Mouse (Mus musculus) adrenal gland, postnatal 25 days (tissue): Measurements from ENCODE around the gene Myo1b. TPM values are rescaled to one million over a fixed set of nuclear protein-coding genes. Genes with fewer than 3 reads are reported as not detected.
A peak's percentile ranks its signal among the peaks of the same experiment; 100 is the strongest.

Experiments used
- DNase-seq: peaks from one replicate; pipeline ENCODE4 v3.0.0; 2021; ENCODE audit warnings: mixed read lengths
- total RNA-seq: library from RNA; stranded (reverse); gene quantifications from 2 replicates; pipeline ENCODE4 v1.2.3, GENCODE M21; 2021

Myo1b gene
- total RNA-seq, 1 experiment from 2014 or later = 69.3 TPM

DNA sequence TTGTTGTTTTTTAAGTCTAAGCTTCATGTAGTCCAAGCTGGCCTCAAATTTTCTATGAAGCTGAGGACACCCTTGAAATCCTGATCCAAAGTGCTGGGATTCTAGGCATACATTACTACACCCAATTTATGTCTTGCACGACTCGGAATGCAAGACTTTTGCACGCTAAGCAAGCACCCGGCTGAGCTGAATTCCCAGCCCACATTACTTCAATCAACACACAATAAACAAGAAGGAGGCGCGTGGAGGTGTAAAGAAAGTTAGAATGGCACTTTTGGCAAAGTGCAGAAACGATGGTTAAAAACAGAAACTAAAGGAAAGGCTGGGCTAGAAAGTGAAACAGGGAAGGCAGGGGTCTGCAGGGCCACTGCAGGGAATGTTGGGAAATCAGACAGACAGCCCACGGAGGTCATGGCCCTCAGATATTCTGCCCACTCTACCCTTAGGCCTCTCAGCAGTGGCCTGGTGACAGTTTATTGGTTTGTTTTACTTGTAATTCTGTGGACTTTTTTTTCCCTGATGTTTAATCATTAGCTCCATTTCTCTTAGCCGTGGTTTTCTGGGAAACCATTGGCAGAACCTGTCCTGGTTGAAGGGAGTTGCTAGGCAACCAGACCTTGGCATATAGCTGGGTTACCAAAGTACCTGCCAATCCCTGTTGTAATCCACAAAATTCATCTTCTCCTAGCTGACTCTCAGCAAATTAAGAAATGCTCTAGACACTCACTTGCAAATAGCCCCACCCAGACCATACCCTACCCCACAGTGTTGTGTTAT, 195.8 kb downstream of the Myo1b start:
- peak; percentile 35 for DNase-seq

DNA sequence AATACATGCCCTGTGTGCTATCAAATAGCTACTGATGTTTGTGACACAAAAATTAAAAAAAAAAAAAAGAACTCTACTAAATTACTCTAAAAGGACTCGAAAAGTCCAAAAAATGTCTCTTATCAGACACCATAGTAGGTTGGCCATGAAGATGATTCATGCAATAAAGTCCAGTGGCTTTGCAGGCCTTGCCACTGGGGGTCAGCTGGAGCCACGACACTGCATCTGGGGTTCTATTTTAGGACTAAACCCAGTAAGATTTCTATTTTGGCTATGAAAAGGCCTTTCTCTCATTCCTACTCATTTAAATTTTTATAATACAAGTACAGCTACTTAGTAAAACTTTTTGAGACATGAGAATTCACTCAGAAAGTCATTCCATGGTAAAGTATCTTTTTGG, 205.0 kb downstream of the Myo1b start:
- DNase-seq = peak; percentile 8

- DNase-seq = no peak
Observed at GRCm38 (mm10) chr1:51706106-51706505, 209.8 kb downstream of the Myo1b start.

DNA sequence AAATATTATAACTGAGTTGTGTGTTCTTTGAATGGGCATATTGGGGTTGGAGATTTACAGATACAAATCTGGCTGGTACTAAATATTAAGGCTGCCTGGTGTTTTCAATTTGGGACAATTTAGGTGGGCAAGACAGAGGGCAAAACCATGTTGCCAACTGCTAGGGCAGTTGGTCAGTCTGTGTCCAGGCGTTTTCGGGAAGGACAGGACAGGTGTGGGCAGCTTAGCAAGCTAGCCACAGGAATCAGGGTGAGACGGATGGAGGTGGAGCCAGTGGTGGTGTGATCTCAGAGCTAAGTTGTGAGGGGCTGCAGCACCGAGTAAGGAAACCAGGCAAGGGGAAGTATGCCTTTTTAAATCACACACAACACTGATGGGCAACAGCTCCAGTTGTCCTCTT, 211.3 kb downstream of the Myo1b start:
- no peak for DNase-seq

Other genes with a start within 250 kb of the Myo1b start
- 0.12 TPM in 1 of 2 replicates, not detected in the other for gene Stat4, start 71.1 kb upstream of the Myo1b start, total RNA-seq
- 68.7 and 94.5 TPM in 2 replicates for gene Stat1, start 203.4 kb upstream of the Myo1b start, total RNA-seq